Mouse (Mus musculus): ENCODE data around the gene Uqcr10. TPM values are rescaled to one million over a fixed set of nuclear protein-coding genes. Genes with fewer than 3 reads are reported as not detected.

Uqcr10 gene
- polyA plus RNA-seq, 1 experiment, result 245 TPM

DNA sequence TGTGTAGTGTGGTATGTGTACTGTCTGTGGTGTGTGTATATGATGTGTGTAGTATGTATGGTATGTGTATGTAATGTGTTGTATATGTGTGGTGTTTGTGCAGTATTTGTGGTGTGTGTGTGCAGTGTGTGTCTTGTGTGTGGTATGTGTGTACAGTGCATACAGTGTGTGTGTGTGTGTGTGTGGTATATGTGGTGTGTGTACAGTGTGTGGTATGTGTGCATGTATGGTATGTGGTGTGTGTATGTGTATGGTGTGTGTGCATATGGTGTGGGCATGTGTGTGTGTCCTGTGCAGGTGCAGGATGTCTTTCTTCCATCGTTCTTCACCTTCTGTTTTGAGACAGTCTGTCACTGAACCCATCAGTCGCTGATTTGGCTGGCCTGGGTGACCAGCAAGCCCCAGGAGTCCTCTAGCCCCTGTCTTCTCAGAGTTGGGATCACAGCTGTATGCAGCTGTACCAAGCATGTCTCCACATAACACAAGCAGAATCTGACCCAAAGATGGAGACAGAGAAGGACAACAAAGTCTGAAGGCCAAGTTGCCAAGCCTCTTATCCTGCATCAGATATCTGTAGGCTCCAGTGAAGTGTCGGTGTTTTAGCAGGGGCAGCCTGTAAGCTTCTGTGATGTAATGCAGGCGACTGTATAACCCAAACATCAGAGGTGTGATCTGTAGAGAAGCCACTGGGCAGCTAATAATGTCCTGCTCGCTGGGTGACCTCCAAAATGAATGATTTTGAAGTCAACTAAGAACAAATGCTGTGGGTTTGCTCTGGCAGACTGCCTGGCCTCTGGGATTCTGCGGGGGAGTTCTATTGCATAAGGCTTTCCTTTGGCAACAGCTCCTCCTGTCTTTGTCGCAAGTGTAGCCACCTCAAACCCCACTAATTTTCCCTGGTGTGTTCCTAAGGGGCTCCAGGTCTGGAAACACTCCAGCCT, 6.8 kb downstream of the Uqcr10 start:
- Histone ChIP-seq H3K36me3 (ENCODE audit: control insufficient read depth, insufficient read depth, low read length, poor library complexity, severe bottlenecking) (peaks cover 16% of the 10 kb centered on the region), H3K4me3 (ENCODE audit: low read depth, low read length) (no peak overlapping the region), H3K9ac (ENCODE audit: low read depth, poor library complexity, severe bottlenecking) (no peak overlapping the region), H3K27ac (ENCODE audit: insufficient read depth, low read length) (no peak overlapping the region), H3K4me1 (ENCODE audit: control insufficient read depth, insufficient read depth, low read length) (no peaks in the 10 kb centered on the region), H3K9me3 (replicated peaks; ENCODE audit: control insufficient read depth, insufficient read depth, low read length, poor library complexity, severe bottlenecking) (no peaks in the 10 kb centered on the region), H3K27me3 (ENCODE audit: control insufficient read depth, insufficient read depth, low read length, poor library complexity, severe bottlenecking) (no peaks in the 10 kb centered on the region)
- TF ChIP-seq CTCF (IDR thresholded peaks at IDR 0.05; ENCODE audit: low read depth, low read length) (peak; percentile 23), EP300 (IDR thresholded peaks at IDR 0.05; ENCODE audit: insufficient read depth, low read depth, low read length) (no peak)

GRCm38 (mm10) chr11:4692162-4692561, 12.0 kb downstream of the Uqcr10 start:
- TF ChIP-seq POLR2A (IDR thresholded peaks at IDR 0.05; ENCODE audit: insufficient read depth, low read length) (no peak), EP300 (IDR thresholded peaks at IDR 0.05; ENCODE audit: insufficient read depth, low read depth, low read length) (no peak), CTCF (IDR thresholded peaks at IDR 0.05; ENCODE audit: low read depth, low read length) (no peak)
- no peaks in the 10 kb centered on the region for H3K27me3 ChIP-seq (ENCODE audit: control insufficient read depth, insufficient read depth, low read length, poor library complexity, severe bottlenecking)
- H3K9ac ChIP-seq (ENCODE audit: low read depth, poor library complexity, severe bottlenecking), result no peak overlapping the region
- H3K4me1 ChIP-seq (ENCODE audit: control insufficient read depth, insufficient read depth, low read length), result no peaks in the 10 kb centered on the region
- H3K4me3 ChIP-seq (ENCODE audit: low read depth, low read length), result no peak overlapping the region
- no peaks in the 10 kb centered on the region for H3K9me3 ChIP-seq (replicated peaks; ENCODE audit: control insufficient read depth, insufficient read depth, low read length, poor library complexity, severe bottlenecking)
- no peak overlapping the region for H3K27ac ChIP-seq (ENCODE audit: insufficient read depth, low read length)
- no peaks in the 10 kb centered on the region for H3K36me3 ChIP-seq (ENCODE audit: control insufficient read depth, insufficient read depth, low read length, poor library complexity, severe bottlenecking)

- H3K4me1 ChIP-seq (ENCODE audit: control insufficient read depth, insufficient read depth, low read length), result no peaks in the 10 kb centered on the region
Measured at GRCm38 (mm10) chr11:4691213-4691612, 12.9 kb downstream of the Uqcr10 start.

GRCm38 (mm10) chr11:4690353-4690752, 13.8 kb downstream of the Uqcr10 start:
- H3K9me3 ChIP-seq (replicated peaks; ENCODE audit: control insufficient read depth, insufficient read depth, low read length, poor library complexity, severe bottlenecking), result no peaks in the 10 kb centered on the region
- no peaks in the 10 kb centered on the region for H3K27me3 ChIP-seq (ENCODE audit: control insufficient read depth, insufficient read depth, low read length, poor library complexity, severe bottlenecking)
- no peak overlapping the region for H3K4me3 ChIP-seq (ENCODE audit: low read depth, low read length)
- H3K36me3 ChIP-seq (ENCODE audit: control insufficient read depth, insufficient read depth, low read length, poor library complexity, severe bottlenecking), result no peaks in the 10 kb centered on the region
- peak overlapping the region; percentile 20; the same call in 1 of the 2 replicates for H3K9ac ChIP-seq (ENCODE audit: low read depth, poor library complexity, severe bottlenecking)
- peak overlapping the region; percentile 58 for H3K27ac ChIP-seq (ENCODE audit: insufficient read depth, low read length)
- TF ChIP-seq CTCF (IDR thresholded peaks at IDR 0.05; ENCODE audit: low read depth, low read length), result no peak
- peak; percentile 13 for TF ChIP-seq POLR2A (IDR thresholded peaks at IDR 0.05; ENCODE audit: insufficient read depth, low read length)
- no peak for TF ChIP-seq EP300 (IDR thresholded peaks at IDR 0.05; ENCODE audit: insufficient read depth, low read depth, low read length)
- H3K4me1 ChIP-seq (ENCODE audit: control insufficient read depth, insufficient read depth, low read length), result no peaks in the 10 kb centered on the region

More at GRCm38 (mm10) chr11:4691213-4691612, 12.9 kb downstream of the Uqcr10 start:
- Histone ChIP-seq H3K27ac (ENCODE audit: insufficient read depth, low read length) (peak overlapping the region; percentile 58), H3K9me3 (replicated peaks; ENCODE audit: control insufficient read depth, insufficient read depth, low read length, poor library complexity, severe bottlenecking) (no peaks in the 10 kb centered on the region), H3K4me3 (ENCODE audit: low read depth, low read length) (no peak overlapping the region), H3K27me3 (ENCODE audit: control insufficient read depth, insufficient read depth, low read length, poor library complexity, severe bottlenecking) (no peaks in the 10 kb centered on the region), H3K9ac (ENCODE audit: low read depth, poor library complexity, severe bottlenecking) (peak overlapping the region; percentile 20; the same call in 1 of the 2 replicates), H3K36me3 (ENCODE audit: control insufficient read depth, insufficient read depth, low read length, poor library complexity, severe bottlenecking) (no peaks in the 10 kb centered on the region)
- TF ChIP-seq EP300 (IDR thresholded peaks at IDR 0.05; ENCODE audit: insufficient read depth, low read depth, low read length), result no peak
- TF ChIP-seq POLR2A (IDR thresholded peaks at IDR 0.05; ENCODE audit: insufficient read depth, low read length), result no peak
- TF ChIP-seq CTCF (IDR thresholded peaks at IDR 0.05; ENCODE audit: low read depth, low read length), result no peak

DNA sequence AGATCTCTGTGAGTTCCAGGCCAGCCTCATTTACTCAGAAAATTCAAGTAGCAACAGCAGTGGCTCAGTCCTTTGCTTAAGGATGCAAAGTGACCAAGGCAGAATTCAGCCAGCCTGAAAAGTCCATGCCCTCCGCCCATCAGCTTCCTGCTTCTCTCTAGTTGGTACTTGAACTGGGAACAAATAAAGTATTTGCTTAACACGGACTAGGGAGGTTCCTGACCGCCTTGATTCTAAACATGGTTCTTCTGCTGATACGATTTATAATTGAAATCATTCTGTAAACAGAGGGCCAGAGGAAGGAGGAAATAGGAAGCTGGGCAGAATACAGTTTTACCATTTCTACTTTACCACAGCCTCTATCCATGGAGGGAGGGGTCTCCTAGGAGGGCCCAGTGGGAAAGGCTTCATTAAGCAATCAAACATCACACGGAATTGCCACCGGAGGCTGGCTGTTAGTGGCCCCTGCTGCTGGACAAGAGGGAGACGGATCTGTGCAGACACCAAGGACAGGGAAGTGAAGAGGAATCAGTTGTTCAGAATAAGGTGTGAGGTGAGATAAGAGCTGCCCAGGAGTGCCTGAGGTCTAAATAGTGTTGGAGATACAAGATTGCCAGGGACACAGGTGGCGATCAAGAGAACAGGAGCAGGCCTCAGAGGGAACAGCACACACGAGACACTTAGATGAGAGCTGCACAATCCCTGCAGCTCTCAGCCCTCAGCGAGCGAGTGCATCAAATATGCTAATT, 15.3 kb downstream of the Uqcr10 start:
- TF ChIP-seq POLR2A (IDR thresholded peaks at IDR 0.05; ENCODE audit: insufficient read depth, low read length), result no peak
- no peak for TF ChIP-seq CTCF (IDR thresholded peaks at IDR 0.05; ENCODE audit: low read depth, low read length)
- TF ChIP-seq EP300 (IDR thresholded peaks at IDR 0.05; ENCODE audit: insufficient read depth, low read depth, low read length), result no peak
- H3K9ac ChIP-seq (ENCODE audit: low read depth, poor library complexity, severe bottlenecking), result no peak overlapping the region
- H3K4me1 ChIP-seq (ENCODE audit: control insufficient read depth, insufficient read depth, low read length), result no peaks in the 10 kb centered on the region
- H3K36me3 ChIP-seq (ENCODE audit: control insufficient read depth, insufficient read depth, low read length, poor library complexity, severe bottlenecking), result no peaks in the 10 kb centered on the region
- H3K27me3 ChIP-seq (ENCODE audit: control insufficient read depth, insufficient read depth, low read length, poor library complexity, severe bottlenecking), result no peaks in the 10 kb centered on the region
- H3K27ac ChIP-seq (ENCODE audit: insufficient read depth, low read length), result no peak overlapping the region; the same call in 1 of the 2 replicates
- H3K9me3 ChIP-seq (replicated peaks; ENCODE audit: control insufficient read depth, insufficient read depth, low read length, poor library complexity, severe bottlenecking), result no peaks in the 10 kb centered on the region
- H3K4me3 ChIP-seq (ENCODE audit: low read depth, low read length), result no peak overlapping the region
